Mouse (Mus musculus): ENCODE measurements around the gene Eno1.

DNA sequence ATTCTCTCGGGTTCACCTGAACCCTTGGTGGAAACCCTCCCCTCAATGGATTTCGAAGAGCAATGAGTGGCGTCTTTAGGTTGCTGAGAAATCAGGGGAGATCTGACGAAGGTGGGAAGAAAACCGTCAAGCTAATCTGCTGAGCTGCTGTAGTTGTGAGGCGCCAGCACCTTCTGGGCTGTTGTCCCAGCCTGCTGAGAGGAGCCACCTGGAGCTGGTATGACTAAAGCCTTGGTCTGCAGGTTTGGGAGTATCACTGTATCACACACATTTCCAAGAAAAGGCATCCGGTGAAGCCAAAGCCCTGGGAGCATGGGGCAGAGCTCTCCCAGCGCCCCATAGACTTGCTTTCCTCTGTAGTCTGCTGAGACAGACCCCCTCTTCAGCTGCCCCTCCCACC lies 4.7 kb upstream of the Eno1 start:
- TF ChIP-seq CTCF (IDR thresholded peaks at IDR 0.05; ENCODE audit: low read depth, low read length), result no peak
- no peak for TF ChIP-seq TAL1 (conservative IDR thresholded peaks at IDR 0.05; ENCODE audit: low read depth, low read length)
- no peak for TF ChIP-seq POLR2AphosphoS5 (IDR thresholded peaks at IDR 0.05; ENCODE audit: insufficient replicate concordance, low read depth, low read length)
- no peak for TF ChIP-seq GATA1 (IDR thresholded peaks at IDR 0.05; ENCODE audit: borderline replicate concordance, low read length)
- TF ChIP-seq GATA2 (IDR thresholded peaks at IDR 0.05; ENCODE audit: borderline replicate concordance, low read depth, low read length), result no peak

All from G1E (cell line).